Mouse (Mus musculus) G1E (cell line): Measurements from ENCODE around the gene Dmrt1.

Source experiments
- CTCF ChIP-seq: IDR thresholded peaks from 2 replicates; pipeline ENCODE4 v1.5.1; 2012; ENCODE audit warnings: low read depth, low read length, inconsistent platforms, mixed read lengths
- GATA1 ChIP-seq: IDR thresholded peaks from 2 replicates; pipeline ENCODE4 v1.6.1; 2012; ENCODE audit warnings: borderline replicate concordance, low read length, inconsistent platforms, mixed read lengths
- GATA2 ChIP-seq: IDR thresholded peaks from 2 replicates; pipeline ENCODE4 v1.6.1; 2012; ENCODE audit warnings: low read depth, low read length, inconsistent platforms, borderline replicate concordance
- POLR2AphosphoS5 ChIP-seq: IDR thresholded peaks from 2 replicates; pipeline ENCODE4 v1.6.1; 2012; ENCODE audit warnings: low read depth, low read length, inconsistent platforms; ENCODE audit not compliant: insufficient replicate concordance
- TAL1 ChIP-seq: conservative IDR thresholded peaks from 2 replicates; pipeline ENCODE4 v1.6.1; 2012; ENCODE audit warnings: low read depth, low read length, inconsistent platforms, mixed read lengths

- no peak for TF ChIP-seq CTCF
- no peak for TF ChIP-seq TAL1
- TF ChIP-seq GATA1, result no peak
- TF ChIP-seq GATA2, result no peak
- TF ChIP-seq POLR2AphosphoS5, result no peak
These were observed 540 bp upstream of the Dmrt1 start for GRCm38 (mm10) chr19:25504878-25505277.
